Mouse (Mus musculus) heart, adult 2 months (tissue): Measurements from ENCODE around the gene Hivep1. TPM values are rescaled to one million over a fixed set of nuclear protein-coding genes. Genes with fewer than 3 reads are reported as not detected.

ENCODE experiments used
- DNase-seq, 2 experiments: peaks; one replicate each; pipeline ENCODE4 v3.0.0; 2021
- H3K27ac ChIP-seq: fragments of 200-600 bp; 2 replicates; pipeline ENCODE4 v1.8.1; 2022
- H3K27me3 ChIP-seq: fragments of 200-500 bp; 2 replicates; pipeline ENCODE4 v1.6.1; 2012; ENCODE audit warnings: mild to moderate bottlenecking, low read length, inconsistent platforms, mixed read lengths; ENCODE audit not compliant: control insufficient read depth, insufficient read depth
- H3K36me3 ChIP-seq: fragments of 200-500 bp; 2 replicates; pipeline ENCODE4 v1.6.1; 2012; ENCODE audit warnings: low read length, inconsistent platforms; ENCODE audit not compliant: control insufficient read depth, insufficient read depth
- H3K4me1 ChIP-seq: fragments of 200-500 bp; 2 replicates; pipeline ENCODE4 v1.6.1; 2011; ENCODE audit warnings: low read length; ENCODE audit not compliant: control insufficient read depth, insufficient read depth
- H3K4me3 ChIP-seq: fragments of 200-600 bp; 2 replicates; pipeline ENCODE4 v1.8.1; 2022
- H3K79me2 ChIP-seq: fragments of 200-500 bp; replicated peaks from 2 replicates; pipeline ENCODE4 v1.6.1; 2012; ENCODE audit warnings: mild to moderate bottlenecking, inconsistent platforms, low read length, moderate library complexity, mixed read lengths; ENCODE audit not compliant: control insufficient read depth, insufficient read depth
- H3K9ac ChIP-seq: fragments of 200-500 bp; 2 replicates; pipeline ENCODE4 v1.6.1; 2012; ENCODE audit warnings: low read depth, mild to moderate bottlenecking, control low read depth, inconsistent platforms, low read length, mixed read lengths
- CTCF ChIP-seq: fragments of 200-600 bp; IDR thresholded peaks from 2 replicates; pipeline ENCODE4 v1.8.1; 2022; ENCODE audit warnings: antibody characterized with exemption, mild to moderate bottlenecking, moderate library complexity
- EP300 ChIP-seq: fragments of 200-500 bp; IDR thresholded peaks from 2 replicates; pipeline ENCODE4 v1.6.1; 2011; ENCODE audit warnings: low read depth, low read length, control low read depth; ENCODE audit not compliant: insufficient read depth
- POLR2A ChIP-seq: fragments of 200-500 bp; IDR thresholded peaks from 2 replicates; pipeline ENCODE4 v1.6.1; 2011; ENCODE audit warnings: mild to moderate bottlenecking, low read depth, low read length, control low read depth; ENCODE audit not compliant: insufficient read depth
- WGBS: fragments of 180-500 bp; shearing (Covaris S2); methylation state at CpG from one replicate; pipeline ENCODE4 v1.1.7; 2018; 5-methylcytosine and 5-hydroxymethylcytosine counted together
- intact Hi-C: fragments of 180-260 bp; cut with DNase I; formaldehyde crosslinking; loops from one replicate; pipeline ENCODE4 v1.15.1; 2025
- polyA plus RNA-seq: library from polyadenylated mRNA; depleted of rRNA; stranded (reverse); fragments of >200 nt; gene quantifications from 2 replicates; pipeline ENCODE4 v1.2.3, GENCODE M21; 2012
- total RNA-seq, 2 experiments: library from RNA; stranded (reverse); gene quantifications; 2 replicates each; pipeline ENCODE4 v1.2.3; 2021

The Hivep1 gene
- total and polyA plus RNA-seq, 3 experiments = 16.8 to 23.2 (median 22.1) TPM

- peak; percentile 44 to 48 for DNase-seq
- intact Hi-C loops = loop anchor here (5.0 kb wide), 1 partner anchor 49 kb away; the partner anchor contains the start of gene Hivep1
- Histone ChIP-seq H3K4me3 (peak overlapping the region; percentile 9; the same call in 1 of the 2 replicates), H3K27me3 (no peaks in the 10 kb centered on the region), H3K4me1 (peaks cover 11% of the 10 kb centered on the region), H3K9ac (no peak overlapping the region), H3K79me2 (peaks cover 8% of the 10 kb centered on the region), H3K27ac (peak overlapping the region; percentile 26; the same call in 1 of the 2 replicates), H3K36me3 (peaks cover 2% of the 10 kb centered on the region; the same call in 1 of the 2 replicates)
- 17% methylated on average over 13 of the region's 13 CpGs for WGBS
- no peak for TF ChIP-seq EP300
- TF ChIP-seq POLR2A = no peak
- TF ChIP-seq CTCF = peak; percentile 69
Observed at GRCm38 (mm10) chr13:42101440-42102190, 49.8 kb downstream of the Hivep1 start.

GRCm38 (mm10) chr13:42102980-42103379, 51.2 kb downstream of the Hivep1 start:
- Histone ChIP-seq H3K27me3 (no peaks in the 10 kb centered on the region), H3K9ac (no peak overlapping the region), H3K27ac (peak overlapping the region; percentile 32), H3K4me1 (peaks cover 12% of the 10 kb centered on the region), H3K36me3 (peaks cover 2% of the 10 kb centered on the region; the same call in 1 of the 2 replicates), H3K4me3 (peak overlapping the region; percentile 10; the same call in 1 of the 2 replicates), H3K79me2 (peaks cover 6% of the 10 kb centered on the region)
- 49% methylated on average over 8 of the region's 8 CpGs for WGBS
- DNase-seq = peak; percentile 73 to 84
- TF ChIP-seq CTCF (no peak), POLR2A (no peak), EP300 (0 out of 2 replicates have a peak, but pooled peaks have one; percentile 17)
- intact Hi-C loops = loop anchor here (5.0 kb wide), 1 partner anchor 51 kb away; the partner anchor contains the start of gene Hivep1

GRCm38 (mm10) chr13:42103486-42104166, 51.8 kb downstream of the Hivep1 start:
- 70% methylated on average over 11 of the region's 11 CpGs for WGBS
- peak overlapping the region; percentile 2; the same call in 1 of the 2 replicates for H3K9ac ChIP-seq
- no peak for TF ChIP-seq EP300
- no peak for TF ChIP-seq POLR2A
- no peak for TF ChIP-seq CTCF
- H3K27ac ChIP-seq = peak overlapping the region; percentile 32
- H3K27me3 ChIP-seq = no peaks in the 10 kb centered on the region
- peak overlapping the region; percentile 27 for H3K4me3 ChIP-seq
- H3K79me2 ChIP-seq = peaks cover 6% of the 10 kb centered on the region
- H3K36me3 ChIP-seq = peaks cover 2% of the 10 kb centered on the region; the same call in 1 of the 2 replicates
- peaks cover 16% of the 10 kb centered on the region for H3K4me1 ChIP-seq
- intact Hi-C loops = loop anchor here (5.0 kb wide), 1 partner anchor 51 kb away; the partner anchor contains the start of gene Hivep1
- DNase-seq = peak; percentile 22 to 46

- H3K4me3 ChIP-seq = no peak overlapping the region
- WGBS = 86% methylated on average over 3 of the region's 3 CpGs
- H3K27ac ChIP-seq = no peak overlapping the region
- no peak for TF ChIP-seq CTCF
- no peak for TF ChIP-seq POLR2A
- no peak for TF ChIP-seq EP300
- H3K79me2 ChIP-seq = peaks cover 4% of the 10 kb centered on the region; the same call in 1 of the 2 replicates
- peaks cover 16% of the 10 kb centered on the region for H3K4me1 ChIP-seq
- peaks cover 2% of the 10 kb centered on the region; the same call in 1 of the 2 replicates for H3K36me3 ChIP-seq
- no peak overlapping the region for H3K9ac ChIP-seq
- intact Hi-C loops = loop anchor here (5.0 kb wide), 1 partner anchor 52 kb away; the partner anchor contains the start of gene Hivep1
- H3K27me3 ChIP-seq = no peaks in the 10 kb centered on the region
- DNase-seq = no peak
Observed at GRCm38 (mm10) chr13:42104371-42104770, 52.5 kb downstream of the Hivep1 start.

- H3K9ac ChIP-seq = no peak overlapping the region
- H3K27me3 ChIP-seq = no peaks in the 10 kb centered on the region
- H3K27ac ChIP-seq = no peak overlapping the region
- H3K36me3 ChIP-seq = no peaks in the 10 kb centered on the region; the same call in 1 of the 2 replicates
- WGBS = 24% methylated on average over 11 of the region's 11 CpGs
- no peak overlapping the region for H3K4me3 ChIP-seq
- intact Hi-C loops = no loop called here
- TF ChIP-seq CTCF = no peak
- TF ChIP-seq EP300 = no peak
- TF ChIP-seq POLR2A = no peak
- DNase-seq = peak in 1 of 2 experiments; percentile 21
- H3K79me2 ChIP-seq = peaks cover 5% of the 10 kb centered on the region
- peaks cover 6% of the 10 kb centered on the region for H3K4me1 ChIP-seq
Observed at GRCm38 (mm10) chr13:42108483-42109215, 56.8 kb downstream of the Hivep1 start.
